Mouse (Mus musculus) intestine, embryonic 15.5 days (tissue): ENCODE results near the gene Aes. TPM values are rescaled to one million over a fixed set of nuclear protein-coding genes. Genes with fewer than 3 reads are reported as not detected.
A peak's percentile ranks its signal among the peaks of the same experiment; 100 is the strongest.

ENCODE experiments used
- ATAC-seq: fragments of 200-750 bp; cut with Nextera tagmentation; 2 replicates; pipeline ENCODE4 v1.8.0; 2017; ENCODE audit warnings: moderate TSS enrichment, moderate library complexity
- H3K27ac ChIP-seq: fragments of 300-500 bp; sonication (generic); 2 replicates; pipeline ENCODE4 v1.5.1; 2015; ENCODE audit warnings: mild to moderate bottlenecking, inconsistent platforms
- H3K27me3 ChIP-seq: fragments of 300-500 bp; sonication (generic); replicated peaks from 2 replicates; pipeline ENCODE4 v1.6.1; 2015; ENCODE audit warnings: inconsistent platforms
- H3K36me3 ChIP-seq: fragments of 300-500 bp; sonication (generic); 2 replicates; pipeline ENCODE4 v1.6.1; 2015; ENCODE audit warnings: inconsistent platforms
- H3K4me1 ChIP-seq: fragments of 300-500 bp; sonication (generic); replicated peaks from 2 replicates; pipeline ENCODE4 v1.6.1; 2015; ENCODE audit warnings: inconsistent platforms
- H3K4me2 ChIP-seq: fragments of 300-500 bp; sonication (generic); replicated peaks from 2 replicates; pipeline ENCODE4 v1.6.1; 2015; ENCODE audit warnings: mild to moderate bottlenecking, inconsistent platforms
- H3K4me3 ChIP-seq: fragments of 300-500 bp; sonication (generic); replicated peaks from 2 replicates; pipeline ENCODE4 v1.5.1; 2015; ENCODE audit warnings: inconsistent platforms
- H3K9ac ChIP-seq: fragments of 300-500 bp; sonication (generic); 2 replicates; pipeline ENCODE4 v1.6.1; 2015; ENCODE audit warnings: inconsistent platforms
- H3K9me3 ChIP-seq: fragments of 300-500 bp; sonication (generic); 2 replicates; pipeline ENCODE4 v1.6.1; 2016; ENCODE audit warnings: inconsistent platforms
- WGBS: fragments of 180-500 bp; shearing (Covaris S2); methylation state at CpG from one replicate; pipeline ENCODE4 v1.1.7; 2015; 5-methylcytosine and 5-hydroxymethylcytosine counted together
- polyA plus RNA-seq: library from polyadenylated mRNA; unstranded; fragments of >200 nt; fragmentation: Nextera tagmentation; extraction: Ambion mirVana; gene quantifications from 2 replicates; pipeline ENCODE4 v1.2.1, GENCODE M21; 2015

Gene Aes
- 743 and 808 TPM in 2 replicates for polyA plus RNA-seq

DNA sequence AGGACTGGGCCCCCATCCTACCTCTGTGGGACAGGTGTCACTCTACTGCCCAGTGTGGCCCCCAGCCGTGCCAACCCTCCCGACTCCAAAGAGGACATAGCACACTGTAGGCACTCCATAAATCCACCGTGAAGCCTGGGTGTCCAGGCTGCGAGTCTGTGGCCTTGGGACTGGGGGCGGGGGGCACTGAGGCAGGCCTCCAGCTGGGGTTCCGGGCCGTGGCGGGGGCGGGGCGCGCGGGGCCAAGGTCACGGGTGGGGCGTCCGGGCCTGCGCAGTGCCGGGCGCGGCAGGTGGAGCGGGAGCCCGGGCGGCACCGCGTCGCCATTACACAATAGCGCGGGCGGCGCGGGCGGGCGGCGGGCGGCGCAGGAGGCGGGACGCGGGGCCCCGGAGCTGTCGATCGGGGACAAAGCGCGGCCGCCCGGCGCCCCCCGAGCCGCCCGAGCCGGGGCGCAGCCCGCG lies at the start of gene Aes:
Gene Aes, plus strand, starts transcription at position 326 of the 464 bp plus-strand sequence.
- H3K9ac ChIP-seq = peak within 1 kb of the TSS; percentile 98
- peak within 1 kb of the TSS; percentile 87 for H3K4me2 ChIP-seq
- peak within 1 kb of the TSS; percentile 95 for H3K27ac ChIP-seq
- H3K4me1 ChIP-seq = peaks cover 35% of the 10 kb centered on the region
- WGBS = under 1% methylated on average over 51 of the region's 53 CpGs
- ATAC-seq = peak; percentile 81
- H3K9me3 ChIP-seq = no peaks in the 10 kb centered on the region
- H3K36me3 ChIP-seq = peaks cover 3% of the 10 kb centered on the region; the same call in 1 of the 2 replicates
- H3K27me3 ChIP-seq = no peaks in the 10 kb centered on the region
- H3K4me3 ChIP-seq = peak within 1 kb of the TSS; percentile 91

DNA sequence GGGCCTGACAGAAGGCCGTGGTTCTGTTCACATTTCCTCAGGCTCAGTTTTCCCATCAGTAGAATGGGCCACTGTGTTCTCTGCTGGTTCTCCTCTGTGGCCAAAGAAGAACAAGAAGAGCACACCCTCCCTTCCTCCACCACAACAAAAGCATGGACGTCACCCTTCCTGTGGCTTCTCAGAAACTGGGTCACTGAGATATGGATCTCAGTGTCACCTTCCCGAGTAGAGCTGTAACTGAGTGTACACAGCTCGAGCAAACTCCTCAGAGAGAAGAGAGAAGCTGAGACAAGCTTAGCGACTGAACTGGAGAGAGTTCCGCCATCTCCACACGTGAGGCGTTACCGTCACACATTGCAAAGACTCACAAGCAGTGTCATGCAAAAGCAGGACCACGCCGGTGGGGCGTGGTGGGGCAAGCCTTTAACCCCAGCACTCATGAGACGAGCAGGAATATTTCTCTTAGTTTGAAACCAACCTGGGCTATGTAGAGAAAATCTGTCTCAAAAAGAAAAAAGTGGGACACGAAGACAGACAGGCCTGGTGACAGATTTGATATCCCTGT lies 49.0 kb upstream of the Aes start:
- Histone ChIP-seq H3K4me2 (no peak overlapping the region), H3K36me3 (no peaks in the 10 kb centered on the region), H3K27ac (no peak overlapping the region), H3K9ac (no peak overlapping the region), H3K9me3 (no peaks in the 10 kb centered on the region), H3K27me3 (0 out of 2 replicates have a peak, but pooled peaks cover 5% of the 10 kb centered on the region), H3K4me3 (no peak overlapping the region), H3K4me1 (no peaks in the 10 kb centered on the region)
- 75% methylated on average over 14 of the region's 14 CpGs for WGBS
- ATAC-seq = no peak

DNA sequence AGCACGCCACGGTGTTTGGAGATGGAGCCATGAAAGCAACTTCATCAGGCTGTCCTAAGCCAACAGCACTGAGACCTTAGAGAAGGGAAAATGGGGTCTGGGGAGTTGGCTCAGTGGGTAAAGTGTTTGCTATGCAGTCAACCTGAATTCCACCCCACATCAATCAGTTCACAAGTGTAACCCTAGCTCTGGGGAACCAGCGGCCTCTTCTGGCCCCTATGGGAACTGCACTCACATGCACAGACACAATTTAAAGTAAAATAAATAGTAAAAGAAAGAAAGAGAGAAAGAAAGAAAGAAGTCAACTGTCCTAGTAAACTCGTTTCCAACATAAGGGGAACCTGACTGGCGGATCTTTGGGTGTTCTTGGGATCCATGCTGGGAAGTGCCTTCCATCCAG lies 45.5 kb upstream of the Aes start:
- 0 out of 2 replicates have a peak, but pooled peaks cover 5% of the 10 kb centered on the region for H3K27me3 ChIP-seq
- no peak overlapping the region for H3K4me2 ChIP-seq
- H3K4me1 ChIP-seq = no peaks in the 10 kb centered on the region
- H3K36me3 ChIP-seq = no peaks in the 10 kb centered on the region
- H3K9me3 ChIP-seq = no peaks in the 10 kb centered on the region
- no peak overlapping the region for H3K4me3 ChIP-seq
- 85% methylated on average over 5 of the region's 5 CpGs for WGBS
- H3K27ac ChIP-seq = no peak overlapping the region
- ATAC-seq = no peak
- H3K9ac ChIP-seq = no peak overlapping the region

DNA sequence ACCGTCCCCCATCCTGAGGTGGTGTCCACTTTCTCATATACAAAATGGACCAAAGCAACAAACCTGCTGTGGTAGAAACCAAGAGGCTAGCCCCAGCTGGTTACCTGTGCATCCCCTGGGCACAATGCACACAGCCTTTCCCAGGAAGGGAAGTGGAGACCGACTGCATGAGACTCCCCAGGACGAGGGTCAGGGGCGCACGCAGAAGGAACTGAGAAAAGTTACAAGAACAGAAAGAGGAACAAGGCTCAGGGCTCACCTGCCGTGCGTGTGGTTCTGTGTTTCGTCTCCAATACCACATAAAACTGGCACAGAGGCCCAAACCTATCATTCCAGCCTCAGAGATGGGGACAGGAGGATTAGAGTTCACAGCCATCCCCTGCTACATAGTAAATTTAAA lies 42.1 kb upstream of the Aes start:
- Histone ChIP-seq H3K27me3 (0 out of 2 replicates have a peak, but pooled peaks cover 3% of the 10 kb centered on the region), H3K4me3 (no peak overlapping the region), H3K9ac (no peak overlapping the region), H3K9me3 (no peaks in the 10 kb centered on the region), H3K4me2 (no peak overlapping the region), H3K36me3 (no peaks in the 10 kb centered on the region), H3K27ac (no peak overlapping the region), H3K4me1 (0 out of 2 replicates have a peak, but pooled peaks cover 5% of the 10 kb centered on the region)
- no peak for ATAC-seq
- 71% methylated on average over 8 of the region's 8 CpGs for WGBS

DNA sequence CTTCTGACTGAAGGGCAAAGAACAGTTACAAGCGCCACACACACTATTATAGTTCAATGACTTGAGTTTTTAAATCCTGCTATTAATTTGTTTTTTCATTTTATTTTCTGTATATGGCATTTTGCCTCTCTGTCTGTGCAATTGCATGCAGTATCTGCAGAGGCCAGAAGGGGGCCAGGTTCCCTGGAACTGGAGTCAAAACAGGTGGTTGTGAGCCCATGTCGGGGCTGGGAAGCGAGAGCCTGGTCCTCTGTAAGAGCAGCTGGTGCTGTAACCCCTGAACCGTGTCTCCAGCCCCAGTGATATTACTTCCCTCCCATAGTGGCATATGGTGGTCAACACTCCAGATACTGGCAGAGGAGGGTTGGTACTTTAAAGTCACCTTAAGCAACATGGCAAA lies 40.7 kb upstream of the Aes start:
- no peaks in the 10 kb centered on the region for H3K27me3 ChIP-seq
- no peak overlapping the region for H3K27ac ChIP-seq
- H3K9me3 ChIP-seq = no peaks in the 10 kb centered on the region
- H3K4me1 ChIP-seq = peaks cover 5% of the 10 kb centered on the region; the same call in 1 of the 2 replicates
- no peak overlapping the region for H3K4me2 ChIP-seq
- no peak overlapping the region for H3K4me3 ChIP-seq
- 17% methylated on average over 4 of the region's 4 CpGs for WGBS
- H3K9ac ChIP-seq = no peak overlapping the region
- no peaks in the 10 kb centered on the region for H3K36me3 ChIP-seq
- ATAC-seq = peak; percentile 69

DNA sequence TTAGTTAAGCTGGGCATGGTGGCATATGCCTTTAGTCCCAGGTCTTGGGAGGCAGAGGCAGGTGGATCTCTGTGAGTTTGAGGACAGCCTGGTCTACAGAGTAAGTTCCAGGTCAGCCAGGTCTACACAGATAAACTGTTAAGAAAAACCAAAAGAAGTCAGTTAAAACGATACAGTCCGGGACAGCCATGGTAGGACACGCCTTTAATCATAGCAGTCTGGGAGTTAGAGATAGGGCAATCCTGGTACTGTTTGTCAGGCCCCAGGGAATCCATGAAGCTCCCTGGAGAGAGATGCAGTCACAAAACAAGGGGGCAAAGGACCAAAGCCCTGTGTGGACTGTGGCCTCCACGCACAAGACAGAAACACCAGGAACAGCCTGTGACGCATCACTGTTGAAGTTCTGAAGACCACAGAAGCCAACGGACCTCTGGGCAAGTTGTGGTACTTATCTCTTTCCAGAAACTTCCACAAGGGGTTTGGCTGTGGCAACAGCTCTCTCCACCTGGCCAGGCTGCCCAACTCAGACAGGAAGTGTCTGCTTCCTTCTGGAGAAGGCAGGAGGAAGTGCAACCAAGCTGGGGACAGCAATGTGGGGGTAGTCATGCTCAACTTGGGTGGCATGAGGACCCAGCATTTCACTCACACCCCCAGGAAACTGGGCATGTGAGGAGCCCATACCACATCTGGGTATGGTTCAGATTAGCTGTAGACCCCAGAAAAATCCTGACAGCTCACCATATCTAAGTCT lies 39.9 kb upstream of the Aes start:
- H3K4me3 ChIP-seq = no peak overlapping the region
- no peak overlapping the region for H3K9ac ChIP-seq
- no peak overlapping the region for H3K27ac ChIP-seq
- H3K4me1 ChIP-seq = peaks cover 10% of the 10 kb centered on the region
- no peaks in the 10 kb centered on the region for H3K9me3 ChIP-seq
- ATAC-seq = no peak
- H3K36me3 ChIP-seq = no peaks in the 10 kb centered on the region
- no peaks in the 10 kb centered on the region for H3K27me3 ChIP-seq
- no peak overlapping the region for H3K4me2 ChIP-seq
- 78% methylated on average over 6 of the region's 6 CpGs for whole genome bisulfite sequencing

DNA sequence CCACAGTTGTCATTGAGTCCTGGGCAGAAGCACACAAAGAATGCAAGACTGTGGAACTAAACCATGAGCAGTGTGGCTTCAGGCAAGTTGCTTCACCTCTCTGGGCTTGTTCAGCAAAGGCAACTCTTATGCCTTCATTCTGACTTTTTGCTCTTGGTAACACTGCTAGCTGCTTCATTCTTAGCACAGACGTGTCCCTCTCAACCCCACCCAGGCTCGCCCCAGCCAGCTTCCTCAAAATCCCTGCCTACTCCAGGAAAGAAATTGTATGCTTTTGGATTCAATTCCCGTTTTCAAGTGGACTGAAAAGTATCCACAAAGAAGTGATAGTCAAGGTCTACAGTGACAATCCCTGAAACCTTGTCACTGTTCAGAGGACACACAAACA lies 39.3 kb upstream of the Aes start:
- Histone ChIP-seq H3K4me3 (no peak overlapping the region), H3K27ac (no peak overlapping the region), H3K9me3 (no peaks in the 10 kb centered on the region), H3K4me2 (no peak overlapping the region), H3K27me3 (no peaks in the 10 kb centered on the region), H3K4me1 (peaks cover 14% of the 10 kb centered on the region), H3K9ac (no peak overlapping the region), H3K36me3 (no peaks in the 10 kb centered on the region)
- WGBS = 68% methylated on average over 3 of the region's 3 CpGs
- ATAC-seq = no peak

DNA sequence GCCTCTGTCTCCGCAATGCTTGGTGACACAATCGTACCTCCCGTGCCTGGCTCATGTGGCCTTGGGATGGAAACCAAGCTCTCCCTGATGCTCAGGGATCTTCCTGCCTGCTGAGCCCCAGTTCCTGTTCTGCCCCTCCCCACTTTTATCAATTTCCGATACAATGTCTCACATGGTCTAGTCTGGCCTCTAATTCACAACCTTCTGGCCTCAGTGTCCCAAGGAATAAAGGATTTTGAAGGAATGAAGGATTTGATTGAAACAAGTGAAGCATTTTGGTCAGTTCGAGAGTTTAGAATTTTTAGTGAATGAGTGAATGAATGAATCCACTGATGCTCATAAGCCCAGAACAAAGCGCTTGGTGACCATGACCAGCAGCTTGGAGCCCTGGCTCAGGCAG lies 36.1 kb upstream of the Aes start:
- Histone ChIP-seq H3K4me2 (peak overlapping the region; percentile 30), H3K9ac (no peak overlapping the region)

DNA sequence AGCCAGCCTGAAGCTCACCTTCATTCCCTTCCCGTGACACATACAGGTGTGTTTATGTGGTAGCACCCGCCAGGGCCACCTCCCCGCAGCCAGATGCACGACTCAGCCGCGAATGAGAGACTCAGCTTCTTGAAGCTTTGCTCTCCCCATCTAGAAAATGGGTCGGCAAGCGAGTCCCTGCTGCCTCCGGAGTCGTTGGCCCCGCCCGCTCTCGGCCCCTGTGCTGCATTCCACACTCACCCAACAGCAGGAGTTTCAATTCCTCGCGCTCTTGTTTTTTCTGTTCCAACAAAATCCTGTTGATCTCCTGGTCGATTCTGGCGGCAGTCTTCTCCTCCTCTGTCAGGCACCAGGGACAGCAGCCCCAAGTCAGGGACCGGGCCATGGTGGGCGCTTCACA lies 35.7 kb upstream of the Aes start:
- H3K9me3 ChIP-seq = no peaks in the 10 kb centered on the region
- no peak for ATAC-seq
- H3K27ac ChIP-seq = peak overlapping the region; percentile 27; the same call in 1 of the 2 replicates
- H3K27me3 ChIP-seq = no peaks in the 10 kb centered on the region
- WGBS = 16% methylated on average over 19 of the region's 19 CpGs
- H3K36me3 ChIP-seq = no peaks in the 10 kb centered on the region
- no peak overlapping the region for H3K9ac ChIP-seq
- peaks cover 18% of the 10 kb centered on the region for H3K4me1 ChIP-seq
- H3K4me3 ChIP-seq = no peak overlapping the region
- H3K4me2 ChIP-seq = peak overlapping the region; percentile 30

More for the DNA sequence above, 36.1 kb upstream of the Aes start:
- Histone ChIP-seq H3K36me3 (no peaks in the 10 kb centered on the region), H3K4me3 (no peak overlapping the region), H3K27ac (no peak overlapping the region), H3K9me3 (no peaks in the 10 kb centered on the region), H3K4me1 (peaks cover 18% of the 10 kb centered on the region), H3K27me3 (no peaks in the 10 kb centered on the region)
- WGBS = 77% methylated on average over 6 of the region's 6 CpGs
- ATAC-seq = no peak

DNA sequence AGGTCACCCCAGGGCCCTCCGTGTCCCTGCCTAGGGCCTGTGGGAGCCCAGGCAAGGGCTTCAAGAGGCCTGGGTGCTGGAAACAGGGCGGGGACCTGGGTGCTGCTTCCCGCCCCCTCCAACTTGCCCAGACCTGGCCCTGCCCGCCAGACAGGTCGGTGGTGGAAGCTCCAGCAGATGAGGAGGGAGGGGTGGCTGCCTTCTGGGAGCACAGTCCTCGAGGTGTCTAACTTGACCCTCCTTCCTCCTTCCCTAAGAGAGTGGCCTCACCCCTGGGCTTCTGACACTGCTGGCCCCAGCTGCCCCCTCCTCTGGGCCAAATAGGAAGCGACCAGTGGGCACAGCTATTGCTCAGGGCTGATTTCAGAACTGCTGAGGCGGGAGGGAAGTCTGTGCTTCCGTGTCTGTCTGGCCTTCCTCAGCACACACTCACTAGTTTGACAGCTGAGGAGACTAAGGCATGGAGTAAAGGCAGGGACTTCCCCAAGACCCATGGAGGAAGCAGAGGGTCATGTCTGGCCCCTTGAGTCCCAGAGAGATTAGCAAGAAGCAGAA lies 35.2 kb upstream of the Aes start, which contains the start of gene Gna15:
Gene Gna15, minus strand, starts transcription at position 175 of the 555 bp plus-strand sequence.
- Histone ChIP-seq H3K4me1 (peaks cover 18% of the 10 kb centered on the region), H3K27ac (peak within 1 kb of the TSS; percentile 27; the same call in 1 of the 2 replicates), H3K4me3 (no peak within 1 kb of the TSS), H3K36me3 (peaks cover 5% of the 10 kb centered on the region), H3K9ac (no peak within 1 kb of the TSS), H3K4me2 (peak within 1 kb of the TSS; percentile 30), H3K9me3 (no peaks in the 10 kb centered on the region), H3K27me3 (no peaks in the 10 kb centered on the region)
- ATAC-seq = peak; percentile 42
- WGBS = 16% methylated on average over 9 of the region's 9 CpGs

DNA sequence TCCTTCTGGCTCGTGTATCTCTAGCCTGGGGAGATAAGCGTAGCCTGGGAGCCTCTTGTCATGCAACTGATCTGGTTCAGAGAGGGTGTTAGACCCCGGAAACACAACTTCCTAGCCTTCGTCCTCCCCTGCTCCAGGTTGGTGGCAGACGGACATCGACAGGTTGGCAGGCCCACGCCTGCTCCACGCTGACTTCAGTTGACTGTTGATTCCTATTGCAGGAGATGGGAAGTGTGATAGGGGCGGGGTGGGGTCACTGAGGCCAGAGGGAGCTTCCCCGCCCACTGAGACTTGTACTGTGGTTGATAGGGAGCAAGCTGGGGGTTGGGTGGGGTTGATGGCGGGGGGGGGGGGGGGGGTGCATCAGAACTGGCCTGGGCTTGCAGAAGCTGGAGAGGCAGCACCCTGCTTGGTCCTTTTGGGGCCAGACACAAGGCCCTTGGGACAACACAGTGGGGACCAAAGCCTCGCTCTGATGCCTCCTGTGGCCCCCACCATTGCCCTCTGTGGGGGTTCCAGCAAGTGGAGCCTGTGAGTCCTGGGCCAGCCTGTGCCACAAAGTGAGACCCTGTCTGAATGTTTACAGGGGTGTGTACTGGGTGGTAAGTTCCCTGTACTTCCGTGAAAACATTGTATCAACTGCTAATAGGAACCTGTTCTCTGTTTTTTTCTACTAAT lies 34.1 kb upstream of the Aes start:
- H3K4me3 ChIP-seq = no peak overlapping the region
- peaks cover 13% of the 10 kb centered on the region for H3K36me3 ChIP-seq
- peaks cover 13% of the 10 kb centered on the region for H3K4me1 ChIP-seq
- H3K4me2 ChIP-seq = no peak overlapping the region
- WGBS = 50% methylated on average over 13 of the region's 13 CpGs
- H3K27ac ChIP-seq = no peak overlapping the region
- H3K27me3 ChIP-seq = no peaks in the 10 kb centered on the region
- H3K9ac ChIP-seq = no peak overlapping the region
- no peaks in the 10 kb centered on the region for H3K9me3 ChIP-seq
- ATAC-seq = no peak

DNA sequence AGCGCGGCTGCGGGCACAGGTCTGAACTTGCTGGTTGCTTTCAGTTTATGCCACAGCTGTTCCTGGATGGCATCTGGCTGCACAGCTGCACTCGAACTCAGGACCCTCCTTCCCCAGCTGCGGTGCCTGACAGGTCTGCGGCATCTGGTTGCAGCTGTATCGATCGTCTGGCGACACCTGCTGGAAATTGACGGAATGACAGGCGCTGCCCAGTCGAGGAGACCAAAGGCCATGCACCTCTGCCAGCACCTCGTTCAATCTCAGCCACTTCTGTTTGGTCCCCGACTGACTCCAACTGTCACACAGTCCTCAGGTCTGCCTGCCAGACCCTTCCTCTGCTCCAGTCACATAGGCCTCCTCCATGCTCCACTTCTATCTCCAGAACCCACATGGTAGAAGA lies 32.5 kb upstream of the Aes start:
- H3K9ac ChIP-seq = no peak overlapping the region
- 0 out of 2 replicates have a peak, but pooled peaks have one; percentile 35 for ATAC-seq
- no peaks in the 10 kb centered on the region for H3K9me3 ChIP-seq
- H3K27me3 ChIP-seq = no peaks in the 10 kb centered on the region
- peaks cover 26% of the 10 kb centered on the region for H3K36me3 ChIP-seq
- no peak overlapping the region for H3K4me2 ChIP-seq
- 11% methylated on average over 14 of the region's 14 CpGs for WGBS
- H3K4me1 ChIP-seq = peaks cover 13% of the 10 kb centered on the region
- no peak overlapping the region for H3K27ac ChIP-seq
- no peak overlapping the region for H3K4me3 ChIP-seq
